Mouse (Mus musculus): ENCODE results near the gene Plcb2.

The Plcb2 gene

DNA sequence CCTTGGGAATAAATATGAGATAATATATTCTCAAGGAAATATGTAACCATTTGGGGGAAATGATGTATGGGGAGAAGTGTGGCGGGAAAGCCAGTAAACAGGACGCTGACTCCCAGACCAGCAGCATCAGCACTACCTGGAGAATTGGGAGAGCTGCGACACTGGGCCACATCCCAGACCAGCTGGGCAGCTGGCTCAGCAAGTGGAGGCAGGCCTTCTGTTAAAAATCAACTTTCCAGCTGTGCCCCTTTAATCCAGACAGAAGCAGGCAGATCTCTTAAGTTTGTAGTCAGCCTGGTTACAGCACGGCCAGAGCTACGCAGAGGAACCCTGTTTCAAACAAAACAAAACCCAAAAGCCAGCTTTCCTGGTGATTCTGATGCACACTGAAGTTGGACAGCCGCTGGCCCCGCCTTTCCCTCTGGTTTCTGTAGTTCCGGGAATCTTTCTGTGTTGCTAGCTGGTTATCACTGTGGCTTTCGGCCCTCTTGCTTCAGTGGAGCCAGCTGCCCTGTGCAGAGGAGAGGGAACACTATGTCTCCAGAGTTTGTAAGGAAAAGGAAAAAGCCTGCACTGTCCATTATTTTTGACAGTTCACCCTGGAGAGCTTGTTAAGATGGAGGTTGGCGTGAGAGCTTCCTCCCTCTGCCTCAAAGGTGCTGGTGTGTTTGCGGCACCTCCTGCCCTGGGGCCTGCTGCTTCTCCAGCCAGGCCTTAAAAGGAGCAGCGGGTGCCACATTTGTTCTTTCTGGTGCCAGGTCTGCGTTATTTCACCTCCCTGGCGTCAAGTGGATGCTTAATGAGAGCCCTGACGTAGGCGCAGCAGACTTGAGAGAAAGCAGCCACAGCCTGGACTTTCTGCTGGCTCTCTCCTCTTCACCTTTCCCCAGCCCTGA lies 23.9 kb upstream of the Plcb2 start:
- no peak for DNase-seq (ENCODE audit: low read depth, low spot score)

DNA sequence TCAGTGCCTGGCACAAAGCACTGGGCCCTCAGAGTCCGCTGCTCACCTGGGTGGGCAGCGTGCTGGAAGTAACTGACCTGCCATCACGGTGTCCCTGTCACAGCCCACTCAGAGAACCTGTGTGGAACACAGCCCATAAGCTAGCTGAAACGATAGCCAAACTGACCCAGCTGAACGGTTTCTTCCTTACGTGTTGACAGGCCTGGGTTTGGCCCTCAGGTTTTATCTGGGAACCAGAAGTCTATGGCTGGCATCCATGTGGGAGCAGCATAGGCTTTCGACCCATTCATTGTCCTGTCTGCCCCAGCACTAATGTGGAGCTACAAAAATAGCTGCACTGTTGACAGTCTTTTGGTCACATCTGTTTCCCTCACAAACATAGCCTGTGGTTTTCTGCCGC lies 22.2 kb upstream of the Plcb2 start:
- peak; percentile 45 for DNase-seq (ENCODE audit: low read depth, low spot score)

DNA sequence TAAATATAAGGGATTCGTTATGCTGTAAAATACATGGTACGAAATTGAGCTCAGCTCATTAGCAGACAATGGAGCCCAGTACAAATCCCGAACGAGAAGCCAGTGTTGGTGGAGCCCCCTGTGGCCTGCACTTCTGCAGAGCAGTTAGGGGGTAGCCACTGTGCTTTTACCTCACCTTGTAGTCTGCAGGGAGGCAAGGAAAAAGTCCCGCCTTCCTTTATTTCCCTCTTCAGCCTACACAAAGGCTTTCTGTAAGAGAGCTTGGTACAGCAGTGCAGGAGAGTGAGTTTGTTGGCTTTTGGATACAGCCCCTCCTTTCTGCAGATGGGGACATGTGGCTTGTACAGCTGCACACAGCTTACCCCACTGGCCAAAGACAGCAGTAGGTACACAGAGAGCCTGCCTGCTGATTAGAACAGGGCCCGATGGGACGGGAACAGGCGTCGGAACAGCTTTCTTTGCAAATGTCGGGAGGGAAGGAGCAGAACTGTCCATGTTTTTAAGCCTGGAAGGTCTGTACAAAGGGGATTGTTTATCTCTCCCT lies 21.2 kb upstream of the Plcb2 start:
- peak; percentile 70 for DNase-seq (ENCODE audit: low read depth, low spot score)

DNA sequence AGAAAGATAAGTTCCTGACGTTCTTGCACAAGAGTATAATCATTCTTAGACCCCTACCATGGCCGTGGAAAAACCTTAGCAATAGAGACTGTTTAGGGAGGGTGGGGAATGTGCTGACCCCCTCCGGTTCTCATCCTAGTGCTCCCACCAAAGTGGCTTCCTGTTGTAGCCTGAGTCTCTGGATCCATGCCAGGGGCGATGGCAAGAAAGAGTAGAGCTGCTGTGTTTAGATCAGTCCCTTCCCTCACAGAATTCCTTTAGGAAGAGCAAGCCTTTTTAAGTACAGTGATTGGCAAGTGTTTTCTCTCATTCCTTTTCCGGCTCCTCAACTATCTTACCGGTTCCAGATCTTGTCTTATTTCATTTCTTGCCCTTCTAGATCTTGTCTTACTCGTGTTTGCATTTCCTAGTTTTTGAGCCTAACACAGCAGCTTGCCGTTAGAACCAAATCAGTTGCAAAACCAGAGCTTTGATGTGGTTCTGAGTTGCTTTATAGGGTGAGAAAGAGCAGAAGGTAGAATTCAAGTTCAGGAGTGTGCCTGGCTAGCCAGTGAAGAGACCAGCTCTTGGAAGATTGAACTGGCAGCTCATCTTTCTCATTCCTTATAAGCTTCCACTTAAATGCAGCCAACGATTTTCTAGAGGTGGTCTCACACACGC lies 19.2 kb upstream of the Plcb2 start:
- peak; percentile 66 for DNase-seq (ENCODE audit: low read depth, low spot score)

DNA sequence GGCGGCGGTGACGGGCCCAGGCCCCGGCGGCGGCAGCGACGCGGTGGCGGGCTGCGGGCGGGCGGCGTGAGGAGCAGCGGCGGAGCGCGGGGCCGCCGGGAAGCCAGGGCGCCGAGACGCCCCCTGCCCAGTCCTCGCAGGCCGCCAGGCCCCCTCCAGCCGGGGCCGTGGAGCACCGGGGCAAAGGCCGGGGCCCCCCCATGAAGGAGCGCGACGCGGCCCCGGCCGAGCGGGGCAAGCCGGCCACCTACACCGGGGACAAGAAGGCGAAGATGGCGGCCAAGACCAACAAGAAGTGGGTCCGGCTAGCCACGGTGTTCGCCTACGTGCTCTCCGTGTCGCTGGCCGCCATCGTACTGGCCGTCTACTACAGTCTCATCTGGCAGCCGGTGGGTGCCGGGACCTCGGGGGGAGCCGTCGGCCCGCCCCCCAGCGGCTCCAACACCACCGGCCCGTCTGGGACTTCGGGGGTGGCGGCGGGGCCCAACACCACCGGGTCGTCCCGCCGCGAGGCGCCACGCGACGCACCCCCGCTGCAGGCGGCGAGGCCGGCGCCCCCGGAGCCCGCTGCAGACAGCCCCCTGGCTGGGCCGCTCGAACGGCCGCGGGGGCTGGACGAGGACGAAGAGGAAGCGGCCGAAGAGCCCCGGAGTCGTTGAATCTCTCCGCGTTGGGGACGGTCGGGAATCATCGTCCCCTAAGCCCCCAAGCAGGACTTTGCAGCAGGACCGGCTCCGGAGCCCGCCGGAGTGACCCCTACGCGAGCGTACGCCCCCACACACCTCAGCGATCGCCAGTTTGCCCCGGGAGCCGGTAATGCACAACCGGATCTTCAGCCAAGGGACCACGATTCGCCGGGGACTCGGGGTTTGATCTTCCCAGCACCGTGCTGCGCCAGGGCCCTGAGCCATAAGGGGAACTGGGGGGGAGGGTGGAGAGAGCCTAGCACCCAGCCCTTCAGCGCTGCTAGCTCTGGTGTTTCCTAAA lies 18.0 kb upstream of the Plcb2 start:
- peak; percentile 54 for DNase-seq (ENCODE audit: low read depth, low spot score)

DNA sequence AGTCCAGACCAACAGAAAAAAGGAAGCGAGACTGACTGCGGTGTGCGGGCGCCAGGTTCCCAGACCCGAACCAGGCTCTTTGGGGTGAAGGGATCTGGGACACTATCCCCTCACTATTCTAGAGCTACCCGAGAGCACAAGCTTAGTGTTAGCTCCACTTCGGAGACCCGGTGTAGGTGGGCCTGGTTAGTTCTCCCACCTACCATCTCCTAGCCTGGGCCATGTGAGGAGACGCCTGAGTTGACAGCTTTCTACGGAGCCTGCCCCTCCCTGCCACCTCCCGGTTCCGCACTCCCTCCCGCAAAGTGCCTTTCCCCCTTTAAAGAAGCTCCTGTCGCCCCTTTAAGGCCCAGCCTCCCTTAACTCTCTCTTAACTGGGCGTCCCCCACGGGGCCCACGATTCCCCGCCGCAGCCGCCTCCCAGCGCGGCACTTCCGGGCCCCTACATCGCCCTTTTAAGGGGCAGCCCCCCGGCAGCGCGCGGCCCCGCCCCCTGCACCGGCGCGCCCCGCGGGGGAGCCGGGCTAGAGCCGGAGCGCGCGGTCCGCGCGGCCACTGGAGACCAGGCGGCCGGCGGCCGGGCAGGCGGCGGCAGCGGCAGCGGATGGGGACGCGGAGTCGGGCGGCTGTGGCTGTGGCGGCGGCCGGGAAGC lies 17.1 kb upstream of the Plcb2 start, which contains the start of gene Inafm2:
Inafm2 (plus strand) TSS at position 527 of the 653 bp plus-strand sequence.
- peak; percentile 96 for DNase-seq (ENCODE audit: low read depth, low spot score)

DNA sequence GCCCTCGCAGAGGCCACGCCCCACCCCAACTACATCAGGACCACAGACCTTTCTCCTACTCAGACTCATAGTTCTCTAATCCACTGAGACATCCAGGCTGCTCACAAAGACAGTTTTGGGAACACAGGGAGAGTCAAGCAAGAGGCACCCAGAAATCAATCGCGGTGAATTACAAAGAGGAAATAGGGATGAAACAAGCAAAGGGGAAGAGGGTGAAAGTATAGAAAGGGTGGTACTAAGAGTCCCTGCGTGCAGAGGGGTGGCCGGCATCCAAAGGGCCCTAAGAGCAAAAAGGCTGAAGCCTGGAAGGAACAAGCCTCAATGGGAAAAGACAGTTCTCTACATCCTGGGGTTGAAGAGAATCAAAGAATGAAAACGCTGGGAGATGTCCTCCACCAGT lies 16.4 kb upstream of the Plcb2 start:
- DNase-seq (ENCODE audit: low read depth, low spot score) = no peak

DNA sequence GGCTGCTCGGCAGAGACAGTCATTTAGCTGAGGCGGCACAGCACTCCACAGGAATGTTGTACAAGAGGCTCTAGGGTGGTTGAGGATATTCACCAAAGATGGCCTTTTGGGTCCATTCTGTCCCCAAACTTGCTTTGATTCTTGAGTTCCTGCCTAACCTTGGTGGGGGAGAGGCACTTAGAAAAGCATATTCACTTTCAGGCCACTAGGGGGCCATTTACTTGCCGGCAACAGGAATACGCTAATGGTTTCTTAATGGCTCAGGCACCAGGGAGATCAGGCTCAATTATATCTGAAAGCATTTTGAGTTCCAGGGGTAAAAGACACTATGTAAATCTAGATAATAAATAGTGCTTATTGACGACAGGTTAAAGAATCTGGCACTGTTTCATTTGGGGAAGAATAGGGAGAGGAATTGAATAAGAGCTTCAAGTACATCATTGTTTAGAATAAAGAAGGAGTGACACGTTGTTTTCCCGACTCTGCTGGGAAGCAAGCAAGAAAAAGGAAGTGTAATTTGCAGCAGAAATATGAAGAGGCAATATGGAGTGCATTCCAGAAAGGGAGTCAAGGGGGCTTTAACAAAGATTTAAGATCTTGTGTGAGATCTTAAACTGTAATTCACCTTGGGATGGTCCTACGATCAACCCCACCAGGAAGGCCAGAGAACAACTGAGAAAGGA lies 15.2 kb upstream of the Plcb2 start:
- peak; percentile 81 for DNase-seq (ENCODE audit: low read depth, low spot score)

DNA sequence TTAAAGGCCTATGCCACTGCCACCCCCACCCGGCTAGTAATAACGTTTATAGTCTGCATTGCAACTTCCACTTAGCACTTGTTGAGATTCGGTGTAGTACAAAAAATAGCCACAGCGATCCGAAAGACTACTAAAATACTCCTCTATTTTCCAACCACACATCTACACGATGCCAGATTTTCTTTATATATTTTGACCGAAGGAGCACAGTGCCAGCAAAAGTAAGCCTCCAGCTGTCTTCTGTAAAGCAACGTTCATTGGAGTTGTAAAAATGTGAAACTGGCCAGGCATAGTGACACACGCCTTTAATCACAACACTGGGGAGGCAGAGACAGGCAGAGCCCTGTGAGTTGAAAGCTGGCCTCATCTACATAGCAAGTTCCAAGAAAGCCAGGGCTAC lies 12.9 kb upstream of the Plcb2 start:
- DNase-seq (ENCODE audit: low read depth, low spot score) = peak; percentile 61

DNA sequence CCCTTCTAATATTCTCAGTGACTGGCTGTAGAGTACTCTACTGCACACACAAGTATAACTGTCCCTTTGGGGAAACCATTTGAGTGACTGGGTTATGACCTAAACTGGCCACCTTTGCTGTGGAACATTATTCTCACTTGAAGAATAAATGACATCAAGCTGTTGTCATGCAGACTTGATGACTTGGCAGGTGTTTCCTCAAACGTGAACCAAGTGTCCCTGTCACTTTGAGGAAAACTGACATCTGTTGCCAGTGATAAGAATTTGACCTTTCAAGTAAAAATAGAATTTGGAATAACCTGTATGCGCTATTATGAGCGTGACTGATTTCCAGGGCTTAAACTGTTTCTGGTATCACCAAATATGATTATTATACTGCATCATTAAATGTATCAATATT lies 12.1 kb upstream of the Plcb2 start:
- no peak for DNase-seq (ENCODE audit: low read depth, low spot score)

DNA sequence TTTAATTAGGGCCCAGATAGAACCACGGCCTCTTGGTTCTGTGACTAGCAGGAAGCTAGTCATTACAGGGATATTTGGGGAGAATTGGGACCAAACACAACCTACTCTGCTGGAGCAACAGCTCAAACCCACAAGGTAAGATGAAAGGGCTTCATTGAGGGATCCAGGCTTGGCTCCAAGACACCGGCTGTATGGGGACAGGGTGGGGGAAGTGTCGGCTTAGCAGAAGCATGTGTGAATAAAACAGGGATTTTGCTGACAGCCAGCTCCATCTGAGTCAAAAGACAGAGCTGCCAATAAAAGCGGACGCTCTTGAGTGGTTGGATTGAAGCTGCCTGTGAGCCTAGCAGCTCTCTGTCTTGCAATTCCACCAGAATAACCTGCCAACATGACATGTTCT lies 5.1 kb upstream of the Plcb2 start:
- DNase-seq (ENCODE audit: low read depth, low spot score) = peak; percentile 78

DNA sequence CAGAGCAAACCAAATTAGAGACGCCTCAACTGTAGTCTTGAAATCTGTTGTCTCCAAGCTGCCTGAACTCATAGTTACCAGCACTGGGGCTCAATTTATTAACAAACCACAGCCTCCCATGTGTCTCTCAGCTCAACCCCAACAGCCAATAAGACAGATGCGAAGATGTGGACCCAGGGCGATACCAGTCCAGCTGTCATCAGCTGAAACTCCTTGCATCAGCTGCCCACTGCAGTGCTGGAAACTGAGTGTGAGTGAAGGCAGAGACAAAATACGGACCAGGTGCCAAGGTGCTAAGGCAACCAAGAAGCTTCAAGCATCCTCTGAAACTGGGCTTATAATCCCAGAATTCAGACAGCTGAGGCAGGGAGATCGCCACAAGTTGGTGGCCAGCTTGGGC lies 3.7 kb upstream of the Plcb2 start:
- DNase-seq (ENCODE audit: low read depth, low spot score) = no peak

DNA sequence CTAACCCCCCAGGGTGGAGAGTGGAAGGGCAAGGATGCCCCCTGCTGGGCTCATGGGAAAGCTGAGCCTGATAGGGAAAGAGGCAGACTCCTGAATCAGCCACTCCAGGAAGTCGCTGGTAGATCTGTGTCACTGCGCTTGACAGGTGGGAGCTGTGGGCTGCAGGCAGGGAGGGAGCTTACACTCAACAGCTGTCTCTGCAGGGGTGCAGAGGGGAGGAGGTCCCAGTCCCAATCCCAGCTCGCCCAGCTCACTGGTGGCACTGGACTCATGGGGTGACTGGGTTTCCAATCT lies 2.3 kb upstream of the Plcb2 start:
- DNase-seq (ENCODE audit: low read depth, low spot score) = peak; percentile 80

DNA sequence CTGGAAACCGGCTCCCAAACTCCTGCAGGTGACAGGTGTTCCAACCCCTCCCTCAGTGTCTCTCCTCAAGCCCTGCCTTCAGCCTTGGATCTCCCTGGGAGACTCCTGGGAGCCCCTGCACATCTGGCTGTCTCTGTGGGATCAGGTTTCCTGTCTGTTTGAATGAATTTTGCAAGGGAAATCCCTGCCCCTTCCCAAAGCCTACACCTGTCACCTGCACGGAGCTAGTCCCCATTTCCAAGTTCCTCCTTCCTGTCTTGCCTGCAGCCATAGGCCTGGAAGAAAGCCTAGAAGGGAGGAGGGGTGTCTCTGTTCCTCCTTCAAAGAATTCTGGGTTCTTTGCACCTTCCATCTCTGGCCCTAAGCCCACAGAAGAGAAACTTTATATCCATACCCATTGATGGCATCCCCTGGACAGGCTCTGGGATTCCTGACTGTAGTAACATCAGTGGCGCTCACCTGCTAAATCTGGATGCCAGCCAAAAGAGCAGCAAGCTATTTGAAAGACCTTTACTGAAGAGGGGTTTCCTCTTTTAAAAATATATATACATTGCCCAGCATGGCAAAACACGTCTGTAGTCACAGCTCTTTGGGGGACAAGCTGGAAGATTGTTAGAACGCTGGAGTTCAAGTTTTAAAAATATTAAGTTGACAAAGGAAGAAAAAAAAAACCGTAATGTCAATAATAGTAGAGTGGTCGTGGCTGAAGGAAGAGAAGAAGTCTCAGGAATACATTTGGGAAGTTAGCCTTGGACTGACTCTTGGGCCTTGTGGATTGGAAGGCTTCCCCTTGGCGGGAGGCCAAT lies 1.8 kb upstream of the Plcb2 start:
- no peak for DNase-seq (ENCODE audit: low read depth, low spot score)

DNA sequence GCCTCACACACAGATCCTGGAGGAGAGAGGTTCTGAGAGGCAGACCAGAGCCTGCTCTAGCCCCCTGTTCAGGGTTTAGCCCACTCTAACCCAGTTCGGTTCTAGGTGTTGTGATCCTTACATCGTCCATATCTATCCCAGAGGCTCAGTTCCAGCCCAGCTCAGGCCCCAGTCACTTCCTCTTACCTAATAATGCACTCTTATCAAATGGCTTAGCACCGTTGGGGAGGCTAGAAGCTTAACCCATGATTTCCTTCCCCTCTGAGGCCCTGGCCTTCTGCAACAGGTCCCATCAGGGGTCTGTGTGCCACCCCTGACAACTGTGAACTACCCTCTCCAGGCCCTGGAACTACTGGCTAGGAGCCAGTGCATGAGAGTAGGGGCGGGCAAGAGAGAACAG lies 956 bp upstream of the Plcb2 start:
- DNase-seq (ENCODE audit: low read depth, low spot score) = no peak

DNA sequence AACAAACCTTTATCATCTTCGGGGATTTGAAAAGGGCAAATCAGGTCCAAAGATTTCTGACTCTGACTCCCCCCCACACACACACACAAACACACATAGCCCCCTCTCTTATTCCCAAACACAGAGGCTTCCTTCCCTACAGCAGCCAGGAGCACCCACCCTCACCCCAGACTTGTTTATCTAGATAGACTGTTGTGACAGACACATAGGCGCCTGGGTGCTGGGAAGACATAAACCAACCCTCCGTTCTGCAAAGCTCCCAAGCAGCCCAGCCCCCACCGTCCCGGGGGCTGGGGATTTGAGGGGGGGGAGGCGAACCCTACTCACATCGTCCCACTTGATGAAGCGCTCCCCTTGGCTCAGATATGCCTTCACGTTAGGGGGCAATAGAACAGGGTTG lies 327 bp downstream of the Plcb2 start:
- no peak for DNase-seq (ENCODE audit: low read depth, low spot score)

DNA sequence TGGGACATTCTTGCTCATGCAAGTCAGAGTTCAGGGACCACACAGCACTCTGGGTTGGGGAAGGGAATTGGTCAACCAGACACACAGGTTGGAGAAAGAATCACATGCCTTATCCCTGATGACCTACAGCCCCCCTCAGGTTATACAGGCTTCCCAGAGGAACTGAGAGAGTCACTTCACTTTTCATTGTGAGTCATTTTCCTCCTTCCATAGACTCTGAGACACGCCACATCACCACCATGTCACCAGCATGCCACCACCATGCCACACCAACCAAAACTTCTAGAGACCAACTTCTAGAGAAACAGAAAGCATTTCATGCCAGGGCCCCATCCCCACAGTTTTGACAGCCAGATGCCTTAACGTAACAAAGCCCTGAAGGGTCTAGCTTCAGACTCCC lies 1.4 kb downstream of the Plcb2 start:
- DNase-seq (ENCODE audit: low read depth, low spot score) = no peak

DNA sequence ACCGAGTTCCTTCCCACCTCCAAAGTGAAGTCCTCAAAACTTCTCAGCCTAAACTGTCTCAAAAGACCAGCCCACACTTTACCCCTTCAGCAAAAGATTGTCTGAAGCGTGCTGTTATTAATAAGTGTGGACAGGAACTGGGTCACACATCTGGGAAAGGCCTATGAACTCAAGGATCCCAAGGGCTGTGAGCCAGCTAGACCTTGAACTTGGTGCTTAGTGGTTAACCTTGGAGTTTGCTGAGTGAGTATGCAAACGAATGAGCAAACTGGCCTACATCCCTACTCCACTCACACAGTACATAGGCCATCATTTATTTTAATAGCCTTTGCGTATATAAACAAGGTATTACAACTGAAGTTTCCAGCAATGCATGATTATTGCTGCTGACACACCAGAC lies 2.7 kb downstream of the Plcb2 start:
- DNase-seq (ENCODE audit: low read depth, low spot score) = no peak

DNA sequence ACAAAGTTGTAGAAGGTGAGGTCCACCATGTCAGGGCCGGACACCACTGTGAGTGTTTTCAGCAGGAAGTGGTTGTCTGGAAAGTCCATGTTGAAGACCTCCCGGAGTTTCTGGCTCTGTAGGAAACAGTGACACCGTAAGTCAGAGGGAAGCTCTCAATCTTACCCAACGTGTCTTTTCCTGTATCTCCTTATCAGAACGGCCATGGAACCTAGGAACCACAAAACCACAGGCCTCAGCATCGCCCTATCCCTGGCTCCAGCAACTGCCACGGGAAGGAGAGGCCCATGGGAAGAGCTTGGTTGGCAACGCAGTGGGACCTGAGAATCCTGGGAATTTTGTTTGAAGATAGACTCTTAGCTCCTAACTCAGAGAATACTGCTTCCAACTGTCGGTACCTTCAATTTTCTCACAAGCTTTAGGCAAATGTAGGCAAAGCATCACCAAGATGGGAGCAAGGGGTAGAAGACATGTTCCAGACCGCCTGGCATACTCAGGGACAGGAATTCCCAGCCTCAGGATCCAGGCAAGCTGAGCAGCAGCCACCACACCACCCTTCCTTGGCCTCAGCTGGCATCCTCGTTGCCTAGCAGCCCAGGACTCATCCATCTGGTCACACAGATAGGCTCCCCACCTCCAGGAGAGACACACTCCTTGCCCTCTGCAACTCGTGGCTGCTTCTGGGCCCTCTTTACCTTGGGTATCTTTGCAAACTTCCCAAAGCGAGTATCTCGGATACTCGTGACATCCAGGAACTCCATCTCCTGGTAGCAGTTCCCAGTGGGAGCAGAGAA lies 4.3 kb downstream of the Plcb2 start:
- DNase-seq (ENCODE audit: low read depth, low spot score) = no peak
